Mouse (Mus musculus) heart, adult 2 months (tissue): ENCODE measurements around the gene Sirt3. TPM values are rescaled to one million over a fixed set of nuclear protein-coding genes. Genes with fewer than 3 reads are reported as not detected.
A peak's percentile ranks its signal among the peaks of the same experiment; 100 is the strongest.

Experiments used
- DNase-seq, 2 experiments: peaks; one replicate each; pipeline ENCODE4 v3.0.0; 2021
- H3K27ac ChIP-seq: fragments of 200-600 bp; 2 replicates; pipeline ENCODE4 v1.8.1; 2022
- H3K27me3 ChIP-seq: fragments of 200-500 bp; 2 replicates; pipeline ENCODE4 v1.6.1; 2012; ENCODE audit warnings: mild to moderate bottlenecking, low read length, inconsistent platforms, mixed read lengths; ENCODE audit not compliant: control insufficient read depth, insufficient read depth
- H3K36me3 ChIP-seq: fragments of 200-500 bp; 2 replicates; pipeline ENCODE4 v1.6.1; 2012; ENCODE audit warnings: low read length, inconsistent platforms; ENCODE audit not compliant: control insufficient read depth, insufficient read depth
- H3K4me1 ChIP-seq: fragments of 200-500 bp; 2 replicates; pipeline ENCODE4 v1.6.1; 2011; ENCODE audit warnings: low read length; ENCODE audit not compliant: control insufficient read depth, insufficient read depth
- H3K4me3 ChIP-seq: fragments of 200-600 bp; 2 replicates; pipeline ENCODE4 v1.8.1; 2022
- H3K79me2 ChIP-seq: fragments of 200-500 bp; replicated peaks from 2 replicates; pipeline ENCODE4 v1.6.1; 2012; ENCODE audit warnings: mild to moderate bottlenecking, inconsistent platforms, low read length, moderate library complexity, mixed read lengths; ENCODE audit not compliant: control insufficient read depth, insufficient read depth
- H3K9ac ChIP-seq: fragments of 200-500 bp; 2 replicates; pipeline ENCODE4 v1.6.1; 2012; ENCODE audit warnings: low read depth, mild to moderate bottlenecking, control low read depth, inconsistent platforms, low read length, mixed read lengths
- CTCF ChIP-seq: fragments of 200-600 bp; IDR thresholded peaks from 2 replicates; pipeline ENCODE4 v1.8.1; 2022; ENCODE audit warnings: antibody characterized with exemption, mild to moderate bottlenecking, moderate library complexity
- EP300 ChIP-seq: fragments of 200-500 bp; IDR thresholded peaks from 2 replicates; pipeline ENCODE4 v1.6.1; 2011; ENCODE audit warnings: low read depth, low read length, control low read depth; ENCODE audit not compliant: insufficient read depth
- POLR2A ChIP-seq: fragments of 200-500 bp; IDR thresholded peaks from 2 replicates; pipeline ENCODE4 v1.6.1; 2011; ENCODE audit warnings: mild to moderate bottlenecking, low read depth, low read length, control low read depth; ENCODE audit not compliant: insufficient read depth
- WGBS: fragments of 180-500 bp; shearing (Covaris S2); methylation state at CpG from one replicate; pipeline ENCODE4 v1.1.7; 2018; 5-methylcytosine and 5-hydroxymethylcytosine counted together
- intact Hi-C: fragments of 180-260 bp; cut with DNase I; formaldehyde crosslinking; loops from one replicate; pipeline ENCODE4 v1.15.1; 2025
- polyA plus RNA-seq: library from polyadenylated mRNA; depleted of rRNA; stranded (reverse); fragments of >200 nt; gene quantifications from 2 replicates; pipeline ENCODE4 v1.2.3, GENCODE M21; 2012
- total RNA-seq, 2 experiments: library from RNA; stranded (reverse); gene quantifications; 2 replicates each; pipeline ENCODE4 v1.2.3; 2021

The Sirt3 gene
- total and polyA plus RNA-seq, 3 experiments = 53.1 to 86.9 (median 60.6) TPM

- Histone ChIP-seq H3K27ac (no peak overlapping the region), H3K4me3 (peak overlapping the region; percentile 33), H3K4me1 (no peaks in the 10 kb centered on the region), H3K9ac (peak overlapping the region; percentile 41; the same call in 1 of the 2 replicates), H3K79me2 (no peaks in the 10 kb centered on the region), H3K36me3 (no peaks in the 10 kb centered on the region), H3K27me3 (no peaks in the 10 kb centered on the region)
- TF ChIP-seq EP300 = peak; percentile 63; the same call in 1 of the 2 replicates
- TF ChIP-seq POLR2A = no peak
- peak; percentile 94 for TF ChIP-seq CTCF
- WGBS = 2% methylated on average over 19 of the region's 19 CpGs
- intact Hi-C loops = loop anchor here (1.0 to 5.0 kb wide), 6 partner anchors 32 to 268 kb away; partner anchors contain the start of genes Gm45717, Ifitm2 and Pgghg
- peak; percentile 83 to 86 for DNase-seq
Measured at GRCm38 (mm10) chr7:140908634-140909107, 26.6 kb upstream of the Sirt3 start.

- no peak overlapping the region for H3K4me3 ChIP-seq
- no peak for DNase-seq
- H3K79me2 ChIP-seq = no peaks in the 10 kb centered on the region
- no peak overlapping the region for H3K9ac ChIP-seq
- TF ChIP-seq POLR2A = no peak
- TF ChIP-seq CTCF = no peak
- no peak for TF ChIP-seq EP300
- WGBS = 58% methylated on average over 7 of the region's 7 CpGs
- intact Hi-C loops = loop anchor here (1.0 to 5.0 kb wide), 6 partner anchors 33 to 268 kb away; partner anchors contain the start of genes Gm45717, Ifitm2 and Pgghg
- H3K4me1 ChIP-seq = no peaks in the 10 kb centered on the region
- H3K27ac ChIP-seq = no peak overlapping the region
- H3K36me3 ChIP-seq = no peaks in the 10 kb centered on the region
- no peaks in the 10 kb centered on the region for H3K27me3 ChIP-seq
Measured at GRCm38 (mm10) chr7:140908181-140908580, 26.1 kb upstream of the Sirt3 start.

- Histone ChIP-seq H3K27ac (no peak overlapping the region), H3K4me3 (no peak overlapping the region), H3K27me3 (no peaks in the 10 kb centered on the region), H3K9ac (no peak overlapping the region), H3K79me2 (no peaks in the 10 kb centered on the region), H3K36me3 (no peaks in the 10 kb centered on the region), H3K4me1 (no peaks in the 10 kb centered on the region)
- DNase-seq = no peak
- TF ChIP-seq POLR2A = no peak
- TF ChIP-seq CTCF = peak; percentile 47
- 83% methylated on average over 7 of the region's 7 CpGs for WGBS
- intact Hi-C loops = loop anchor here (1.0 to 5.0 kb wide), 6 partner anchors 33 to 269 kb away; partner anchors contain the start of genes Gm45717, Ifitm2 and Pgghg
Measured at GRCm38 (mm10) chr7:140907697-140908096, 25.6 kb upstream of the Sirt3 start.

- H3K9ac ChIP-seq = no peak overlapping the region
- H3K4me3 ChIP-seq = no peak overlapping the region
- no peaks in the 10 kb centered on the region for H3K36me3 ChIP-seq
- TF ChIP-seq EP300 (no peak), CTCF (no peak), POLR2A (no peak)
- no peaks in the 10 kb centered on the region for H3K27me3 ChIP-seq
- intact Hi-C loops = loop anchor here (5.0 kb wide), 1 partner anchor 50 kb away; the partner anchor contains the start of genes Gm45717 and Ifitm2
- WGBS = 70% methylated on average over 13 of the region's 13 CpGs
- no peak for DNase-seq
- H3K4me1 ChIP-seq = no peaks in the 10 kb centered on the region
- no peak overlapping the region for H3K27ac ChIP-seq
- H3K79me2 ChIP-seq = no peaks in the 10 kb centered on the region
Measured at GRCm38 (mm10) chr7:140907131-140907530, 25.0 kb upstream of the Sirt3 start.

GRCm38 (mm10) chr7:140905642-140906081, 23.6 kb upstream of the Sirt3 start:
- no peak for DNase-seq
- H3K27me3 ChIP-seq = no peaks in the 10 kb centered on the region
- no peaks in the 10 kb centered on the region for H3K79me2 ChIP-seq
- intact Hi-C loops = loop anchor here (5.0 kb wide), 1 partner anchor 52 kb away; the partner anchor contains the start of genes Gm45717 and Ifitm2
- WGBS = 64% methylated on average over 2 of the region's 2 CpGs
- H3K4me3 ChIP-seq = no peak overlapping the region
- no peak for TF ChIP-seq POLR2A
- no peak for TF ChIP-seq CTCF
- no peak for TF ChIP-seq EP300
- no peaks in the 10 kb centered on the region for H3K4me1 ChIP-seq
- H3K27ac ChIP-seq = no peak overlapping the region
- H3K36me3 ChIP-seq = no peaks in the 10 kb centered on the region
- no peak overlapping the region for H3K9ac ChIP-seq

GRCm38 (mm10) chr7:140903212-140903611, 21.1 kb upstream of the Sirt3 start:
- 25% methylated on average over 13 of the region's 13 CpGs for WGBS
- no peaks in the 10 kb centered on the region for H3K79me2 ChIP-seq
- no peak overlapping the region for H3K9ac ChIP-seq
- peak; percentile 70 to 91 for DNase-seq
- H3K36me3 ChIP-seq = no peaks in the 10 kb centered on the region; the same call in 1 of the 2 replicates
- intact Hi-C loops = loop anchor here (1.0 kb wide), 1 partner anchor 59 kb away; no protein-coding TSS in a partner anchor
- H3K4me3 ChIP-seq = no peak overlapping the region
- no peaks in the 10 kb centered on the region for H3K27me3 ChIP-seq
- TF ChIP-seq CTCF = no peak; the same call in 1 of the 2 replicates
- TF ChIP-seq EP300 = peak; percentile 79; the same call in 1 of the 2 replicates
- no peak overlapping the region for H3K27ac ChIP-seq
- H3K4me1 ChIP-seq = no peaks in the 10 kb centered on the region; the same call in 1 of the 2 replicates
